Mouse (Mus musculus): ENCODE measurements at regions not wholly inside any gene's neighbourhood (a gene's known extent, or its start where the extent isn't known, plus 50 kb on each side); places are given as distances from the start of the nearest gene placed in this dataset.

GRCm38 (mm10) chr1:61313196-61313595 is 325.4 kb upstream of the Pard3b start:
- no peak overlapping the region for H3K4me2 ChIP-seq (replicated peaks; ENCODE audit: low read depth, low read length, severe bottlenecking)
- no peaks in the 10 kb centered on the region for H3K9me3 ChIP-seq (ENCODE audit: control insufficient read depth, low read length)
- no peaks in the 10 kb centered on the region for H3K36me3 ChIP-seq (ENCODE audit: control insufficient read depth, insufficient read depth, low read length)
- no peaks in the 10 kb centered on the region for H3K27me3 ChIP-seq (ENCODE audit: control insufficient read depth, insufficient read depth, low read length)
- no peak for TF ChIP-seq POLR2A (IDR thresholded peaks at IDR 0.05; ENCODE audit: borderline replicate concordance, extremely low read depth, insufficient read depth, insufficient read length)
- DNase-seq (ENCODE audit: low spot score) (no peak), ATAC-seq (ENCODE audit: low FRiP score, low read depth) (no peak)
- H3K4me1 ChIP-seq (ENCODE audit: control insufficient read depth, insufficient read depth, low read length): no peaks in the 10 kb centered on the region
- no peak overlapping the region for H3K9ac ChIP-seq (ENCODE audit: low read depth, low read length, severe bottlenecking)
- no peak overlapping the region for H3K27ac ChIP-seq (replicated peaks; ENCODE audit: low read depth, low read length)
- no peak overlapping the region for H3K4me3 ChIP-seq (replicated peaks; ENCODE audit: low read length)
- 94% methylated on average over 4 of the region's 4 CpGs for WGBS

- TF ChIP-seq POLR2A (IDR thresholded peaks at IDR 0.05; ENCODE audit: borderline replicate concordance, extremely low read depth, insufficient read depth, insufficient read length): no peak
These were observed 322.4 kb upstream of the Pard3b start for GRCm38 (mm10) chr1:61316261-61316660.

GRCm38 (mm10) chr1:61316736-61317135 is 321.9 kb upstream of the Pard3b start:
- Histone ChIP-seq H3K27me3 (ENCODE audit: control insufficient read depth, insufficient read depth, low read length) (no peaks in the 10 kb centered on the region), H3K27ac (replicated peaks; ENCODE audit: low read depth, low read length) (no peak overlapping the region), H3K4me1 (ENCODE audit: control insufficient read depth, insufficient read depth, low read length) (peaks cover 9% of the 10 kb centered on the region), H3K36me3 (ENCODE audit: control insufficient read depth, insufficient read depth, low read length) (no peaks in the 10 kb centered on the region), H3K4me3 (replicated peaks; ENCODE audit: low read length) (no peak overlapping the region), H3K9ac (ENCODE audit: low read depth, low read length, severe bottlenecking) (no peak overlapping the region), H3K9me3 (ENCODE audit: control insufficient read depth, low read length) (no peaks in the 10 kb centered on the region), H3K4me2 (replicated peaks; ENCODE audit: low read depth, low read length, severe bottlenecking) (no peak overlapping the region)
- no peak for TF ChIP-seq POLR2A (IDR thresholded peaks at IDR 0.05; ENCODE audit: borderline replicate concordance, extremely low read depth, insufficient read depth, insufficient read length)
- no peak for DNase-seq (ENCODE audit: low spot score)
- WGBS: 85% methylated on average over 2 of the region's 2 CpGs
- ATAC-seq (ENCODE audit: low FRiP score, low read depth): no peak

More at GRCm38 (mm10) chr1:61316261-61316660, 322.4 kb upstream of the Pard3b start:
- WGBS: 83% methylated on average over 4 of the region's 4 CpGs
- Histone ChIP-seq H3K4me2 (replicated peaks; ENCODE audit: low read depth, low read length, severe bottlenecking) (no peak overlapping the region), H3K4me1 (ENCODE audit: control insufficient read depth, insufficient read depth, low read length) (peaks cover 9% of the 10 kb centered on the region), H3K27ac (replicated peaks; ENCODE audit: low read depth, low read length) (no peak overlapping the region), H3K4me3 (replicated peaks; ENCODE audit: low read length) (no peak overlapping the region), H3K27me3 (ENCODE audit: control insufficient read depth, insufficient read depth, low read length) (no peaks in the 10 kb centered on the region), H3K9ac (ENCODE audit: low read depth, low read length, severe bottlenecking) (no peak overlapping the region), H3K36me3 (ENCODE audit: control insufficient read depth, insufficient read depth, low read length) (no peaks in the 10 kb centered on the region), H3K9me3 (ENCODE audit: control insufficient read depth, low read length) (no peaks in the 10 kb centered on the region)
- no peak for ATAC-seq (ENCODE audit: low FRiP score, low read depth)
- DNase-seq (ENCODE audit: low spot score): no peak

- no peak overlapping the region for H3K4me2 ChIP-seq (replicated peaks; ENCODE audit: low read depth, low read length, severe bottlenecking)
- no peak for TF ChIP-seq POLR2A (IDR thresholded peaks at IDR 0.05; ENCODE audit: borderline replicate concordance, extremely low read depth, insufficient read depth, insufficient read length)
- no peak for ATAC-seq (ENCODE audit: low FRiP score, low read depth)
- no peak overlapping the region for H3K27ac ChIP-seq (replicated peaks; ENCODE audit: low read depth, low read length)
- no peak overlapping the region for H3K9ac ChIP-seq (ENCODE audit: low read depth, low read length, severe bottlenecking)
- WGBS: 95% methylated on average over 1 of the region's 1 CpGs
- no peaks in the 10 kb centered on the region for H3K36me3 ChIP-seq (ENCODE audit: control insufficient read depth, insufficient read depth, low read length)
- no peaks in the 10 kb centered on the region for H3K27me3 ChIP-seq (ENCODE audit: control insufficient read depth, insufficient read depth, low read length)
- H3K9me3 ChIP-seq (ENCODE audit: control insufficient read depth, low read length): no peaks in the 10 kb centered on the region
- H3K4me1 ChIP-seq (ENCODE audit: control insufficient read depth, insufficient read depth, low read length): peaks cover 9% of the 10 kb centered on the region
- no peak for DNase-seq (ENCODE audit: low spot score)
- no peak overlapping the region for H3K4me3 ChIP-seq (replicated peaks; ENCODE audit: low read length)
These were observed 320.6 kb upstream of the Pard3b start for GRCm38 (mm10) chr1:61318042-61318441.

GRCm38 (mm10) chr1:61321513-61322145 is 317.0 kb upstream of the Pard3b start:
- WGBS: 43% methylated on average over 6 of the region's 6 CpGs
- Histone ChIP-seq H3K9ac (ENCODE audit: low read depth, low read length, severe bottlenecking) (no peak overlapping the region), H3K4me3 (replicated peaks; ENCODE audit: low read length) (no peak overlapping the region), H3K9me3 (ENCODE audit: control insufficient read depth, low read length) (no peaks in the 10 kb centered on the region), H3K27me3 (ENCODE audit: control insufficient read depth, insufficient read depth, low read length) (no peaks in the 10 kb centered on the region), H3K4me2 (replicated peaks; ENCODE audit: low read depth, low read length, severe bottlenecking) (no peak overlapping the region), H3K27ac (replicated peaks; ENCODE audit: low read depth, low read length) (peak overlapping the region; percentile 55; the same call in 1 of the 2 replicates), H3K4me1 (ENCODE audit: control insufficient read depth, insufficient read depth, low read length) (peaks cover 9% of the 10 kb centered on the region), H3K36me3 (ENCODE audit: control insufficient read depth, insufficient read depth, low read length) (no peaks in the 10 kb centered on the region)
- peak; percentile 32 for DNase-seq (ENCODE audit: low spot score)
- TF ChIP-seq POLR2A (IDR thresholded peaks at IDR 0.05; ENCODE audit: borderline replicate concordance, extremely low read depth, insufficient read depth, insufficient read length): no peak
- ATAC-seq (ENCODE audit: low FRiP score, low read depth): peak; percentile 50; the same call in 1 of the 2 replicates
